Mouse (Mus musculus): ENCODE measurements around the gene Grid1.

Grid1 gene

DNA sequence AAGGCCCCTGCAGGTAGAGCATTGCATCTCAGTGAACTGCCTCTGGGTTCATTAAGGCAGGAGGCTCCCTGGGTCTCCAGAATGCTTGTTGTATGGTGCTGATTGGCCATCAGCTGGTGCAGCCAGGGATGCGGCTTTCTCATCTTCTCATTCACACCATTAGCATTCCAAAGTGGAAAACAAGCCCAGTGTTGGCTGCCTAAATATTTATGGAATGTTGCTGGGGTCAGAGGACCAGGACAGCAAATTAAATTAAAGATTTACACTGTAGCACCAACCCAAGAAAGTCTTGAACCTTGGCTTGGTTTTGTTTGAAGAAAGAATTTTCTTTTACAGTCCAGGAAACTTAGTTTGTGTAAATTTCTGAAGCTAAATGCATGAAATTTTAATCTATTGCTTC lies 97.2 kb downstream of the Grid1 start:
- no peak for DNase-seq (ENCODE audit: low read depth)

GRCm38 (mm10) chr14:34919221-34919620 lies 99.3 kb downstream of the Grid1 start:
- no peak for DNase-seq (ENCODE audit: low read depth)

DNA sequence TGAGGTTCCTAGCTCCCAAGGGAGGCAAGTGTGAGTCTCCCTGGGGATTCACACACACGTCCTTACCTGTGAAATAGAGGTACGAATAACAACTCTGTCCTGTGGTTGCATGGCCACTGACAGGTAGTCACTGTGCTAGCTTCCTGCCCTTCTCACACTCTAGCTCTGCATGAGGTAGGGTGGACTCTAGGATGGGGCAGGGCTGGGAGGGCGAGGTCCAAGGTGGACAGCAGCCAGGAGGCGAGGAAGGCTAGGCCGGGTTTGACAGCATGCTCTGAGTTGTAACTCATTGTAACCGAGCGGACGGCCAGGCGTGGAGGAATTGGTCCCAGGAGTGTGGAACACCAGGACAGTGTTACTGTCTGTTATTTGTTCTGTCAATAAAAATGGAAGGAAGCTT lies 101.4 kb downstream of the Grid1 start:
- DNase-seq (ENCODE audit: low read depth), result no peak

GRCm38 (mm10) chr14:34925021-34925420 lies 105.1 kb downstream of the Grid1 start:
- DNase-seq (ENCODE audit: low read depth), result no peak

- DNase-seq (ENCODE audit: low read depth), result no peak
These were observed 110.3 kb downstream of the Grid1 start for GRCm38 (mm10) chr14:34930040-34930719.

- no peak for DNase-seq (ENCODE audit: low read depth)
These were observed 113.3 kb downstream of the Grid1 start for GRCm38 (mm10) chr14:34933197-34933596.

DNA sequence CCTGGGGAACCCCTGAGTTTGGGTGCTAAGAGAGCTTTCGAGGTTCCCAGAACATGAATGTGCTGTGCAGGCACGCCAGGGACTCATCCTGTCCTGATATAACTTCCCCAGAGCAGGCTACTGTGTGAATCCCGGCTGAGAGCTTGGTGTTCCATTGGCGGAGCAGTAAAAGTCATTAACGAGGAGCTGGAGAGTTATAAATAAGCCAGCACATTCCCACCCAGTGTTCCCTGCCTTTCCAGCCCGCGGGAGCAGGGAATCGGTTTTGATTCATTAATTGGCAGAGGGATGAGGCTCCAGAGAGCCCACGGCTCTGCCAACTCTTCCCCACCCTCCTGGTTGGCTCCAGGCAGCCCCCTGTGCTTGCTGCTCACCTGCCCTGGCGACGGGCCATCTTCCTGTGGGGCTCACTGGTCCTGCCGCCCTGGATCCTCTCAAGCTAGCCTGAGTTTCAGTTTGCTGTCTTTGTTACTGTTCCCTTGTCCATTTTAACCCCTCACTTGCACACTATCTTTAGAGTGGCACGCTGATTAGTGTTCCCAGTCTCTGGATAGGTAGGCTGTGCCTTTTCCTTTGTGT lies 116.4 kb downstream of the Grid1 start:
- no peak for DNase-seq (ENCODE audit: low read depth)

- DNase-seq (ENCODE audit: low read depth), result no peak
These were observed 124.6 kb downstream of the Grid1 start for GRCm38 (mm10) chr14:34944390-34944979.

DNA sequence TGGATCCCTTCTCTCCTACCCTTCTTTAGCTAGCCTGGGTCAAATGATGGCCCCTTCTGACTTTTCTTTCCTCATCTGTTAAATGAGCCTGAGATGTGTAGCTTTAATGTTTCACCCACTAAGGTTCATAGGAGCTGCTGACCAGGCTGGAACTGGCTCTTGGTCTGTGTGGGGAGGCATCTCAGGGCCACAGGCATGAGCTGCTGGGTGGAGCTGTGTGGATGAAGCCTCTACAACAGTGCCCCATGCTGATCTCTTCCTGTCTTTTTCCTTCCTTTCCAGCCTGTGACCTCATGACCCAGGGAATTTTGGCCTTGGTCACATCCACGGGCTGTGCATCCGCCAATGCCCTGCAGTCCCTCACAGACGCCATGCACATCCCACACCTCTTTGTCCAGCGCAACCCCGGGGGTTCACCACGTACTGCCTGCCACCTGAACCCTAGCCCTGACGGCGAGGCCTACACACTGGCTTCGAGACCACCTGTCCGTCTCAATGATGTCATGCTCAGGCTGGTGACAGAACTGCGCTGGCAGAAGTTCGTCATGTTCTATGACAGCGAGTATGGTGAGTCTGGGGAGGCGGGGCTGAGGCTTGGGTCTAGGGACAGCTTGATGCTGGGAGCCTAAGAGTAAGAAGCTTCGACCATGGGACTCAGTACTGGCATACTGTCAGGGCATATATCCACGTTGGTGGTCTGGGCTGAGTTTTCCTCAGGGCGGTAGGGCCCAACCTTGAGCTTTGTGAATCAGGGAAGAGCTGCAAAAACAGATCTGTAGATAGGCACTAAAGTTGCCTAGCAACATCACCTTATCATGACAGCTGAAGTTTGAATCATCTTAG lies 125.8 kb downstream of the Grid1 start:
- no peak for DNase-seq (ENCODE audit: low read depth)

DNA sequence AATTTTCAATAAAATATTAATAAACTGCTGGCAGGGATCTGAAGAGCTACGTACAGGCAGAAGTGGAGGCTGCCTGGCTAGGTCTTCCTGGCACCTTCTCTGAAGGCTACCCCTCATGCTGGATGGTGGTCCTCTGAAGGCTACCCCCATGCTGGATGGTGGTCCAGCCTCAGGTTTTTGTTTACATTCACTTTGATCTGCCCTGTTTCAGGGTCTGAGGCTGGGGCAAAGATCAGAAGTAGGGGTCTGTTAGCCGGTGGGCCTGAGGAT lies 126.3 kb downstream of the Grid1 start:
- DNase-seq (ENCODE audit: low read depth), result no peak

- DNase-seq (ENCODE audit: low read depth), result no peak
These were observed 128.3 kb downstream of the Grid1 start for GRCm38 (mm10) chr14:34948249-34948648.

DNA sequence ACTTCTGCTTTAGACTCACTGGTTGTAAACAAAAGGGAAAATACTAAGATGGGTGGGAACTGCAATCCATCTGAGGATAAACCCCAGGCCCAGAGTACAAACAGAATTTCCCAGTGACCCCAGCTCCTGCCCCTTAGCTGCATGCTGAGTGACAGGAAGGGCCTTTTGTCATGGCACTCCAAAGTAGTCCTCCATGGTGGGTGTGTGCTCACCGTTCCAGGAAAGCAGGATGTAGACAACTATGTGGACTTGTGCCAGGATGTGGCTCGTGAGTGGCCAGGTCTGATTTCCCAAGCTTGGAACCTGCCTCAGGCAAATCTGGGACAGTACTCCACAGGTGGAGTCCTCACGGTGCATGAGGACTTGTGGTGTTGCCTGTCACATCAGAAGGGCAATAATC lies 132.4 kb downstream of the Grid1 start:
- no peak for DNase-seq (ENCODE audit: low read depth)

GRCm38 (mm10) chr14:34953566-34953965 lies 133.7 kb downstream of the Grid1 start:
- no peak for DNase-seq (ENCODE audit: low read depth)

- DNase-seq (ENCODE audit: low read depth), result no peak
These were observed 135.8 kb downstream of the Grid1 start for GRCm38 (mm10) chr14:34955689-34956088.

DNA sequence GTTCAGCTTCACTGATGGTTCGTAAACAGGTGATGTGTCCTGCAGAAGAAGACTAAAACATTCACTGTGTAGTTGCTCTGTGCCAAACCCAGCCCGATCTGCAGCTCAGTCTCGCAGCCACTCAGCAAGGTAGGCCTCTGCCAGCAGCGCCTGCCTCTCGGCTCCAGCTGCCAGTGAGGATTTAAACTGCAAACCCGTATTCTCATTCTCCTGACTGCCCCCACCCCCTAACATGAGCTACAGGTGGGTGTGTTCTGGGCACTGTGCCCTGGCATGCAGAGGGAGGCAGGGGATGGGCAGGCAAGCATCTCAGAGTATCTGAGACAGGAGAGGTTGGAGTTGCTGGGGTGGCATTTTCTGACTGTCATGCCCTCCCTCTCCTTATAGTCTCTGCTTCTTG lies 140.3 kb downstream of the Grid1 start:
- DNase-seq (ENCODE audit: low read depth), result no peak

GRCm38 (mm10) chr14:34963616-34964168 lies 143.8 kb downstream of the Grid1 start:
- DNase-seq (ENCODE audit: low read depth), result no peak

DNA sequence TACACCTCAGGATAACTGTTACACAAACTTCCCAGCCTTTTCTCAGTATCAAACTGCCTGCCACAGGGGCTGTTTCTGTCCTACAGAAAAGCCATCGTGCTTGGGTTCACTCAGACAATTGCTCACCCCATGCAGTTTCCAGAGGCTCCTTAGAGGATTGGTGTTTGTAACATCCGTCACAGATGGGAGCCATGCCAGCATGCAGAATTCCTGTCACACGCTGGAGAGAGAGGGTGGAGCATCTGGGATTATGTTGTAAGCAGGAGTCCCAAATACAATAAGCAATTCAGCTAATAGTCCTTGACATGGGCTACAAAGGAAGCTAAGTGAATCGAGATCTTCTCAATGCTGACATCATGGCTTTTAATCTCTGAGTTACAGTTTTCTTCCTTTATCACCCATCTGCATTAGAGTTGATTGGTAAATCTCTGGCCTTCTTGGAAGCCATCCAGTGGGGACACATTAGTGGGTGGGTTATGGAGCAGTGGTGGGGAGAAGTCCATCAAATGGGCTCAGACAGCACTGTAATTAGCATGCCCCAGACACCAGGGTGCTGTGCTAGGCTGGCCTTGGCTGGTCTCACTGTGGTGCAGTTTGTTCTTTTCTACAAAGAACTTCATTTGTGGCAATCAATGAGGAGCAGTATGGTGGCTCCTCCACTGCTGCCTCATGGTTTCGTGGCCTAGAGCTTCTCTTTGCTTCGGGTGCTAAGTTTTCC lies 149.4 kb downstream of the Grid1 start:
- DNase-seq (ENCODE audit: low read depth), result no peak

DNA sequence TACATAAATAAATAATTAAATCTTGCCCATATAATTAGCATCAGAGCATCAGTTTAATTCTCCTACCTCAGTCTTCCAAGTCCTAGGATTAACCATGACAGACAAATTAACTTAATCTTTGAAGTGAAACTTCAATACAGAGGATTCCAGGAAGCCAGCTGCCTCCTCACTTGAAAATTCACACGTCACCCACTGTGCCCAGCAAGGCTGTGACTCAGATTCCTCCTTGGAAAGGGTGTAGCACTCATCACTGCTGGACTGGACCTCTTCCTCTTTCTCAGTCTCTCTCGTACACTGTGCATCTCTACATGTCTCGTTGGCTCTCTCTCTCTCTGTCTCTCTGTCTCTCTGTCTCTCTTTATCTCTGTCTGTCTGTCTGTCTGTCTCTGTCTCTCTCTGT lies 153.0 kb downstream of the Grid1 start:
- no peak for DNase-seq (ENCODE audit: low read depth)

GRCm38 (mm10) chr14:34980756-34981155 lies 160.8 kb downstream of the Grid1 start:
- DNase-seq (ENCODE audit: low read depth), result no peak

GRCm38 (mm10) chr14:34989131-34989530 lies 169.2 kb downstream of the Grid1 start:
- no peak for DNase-seq (ENCODE audit: low read depth)

DNA sequence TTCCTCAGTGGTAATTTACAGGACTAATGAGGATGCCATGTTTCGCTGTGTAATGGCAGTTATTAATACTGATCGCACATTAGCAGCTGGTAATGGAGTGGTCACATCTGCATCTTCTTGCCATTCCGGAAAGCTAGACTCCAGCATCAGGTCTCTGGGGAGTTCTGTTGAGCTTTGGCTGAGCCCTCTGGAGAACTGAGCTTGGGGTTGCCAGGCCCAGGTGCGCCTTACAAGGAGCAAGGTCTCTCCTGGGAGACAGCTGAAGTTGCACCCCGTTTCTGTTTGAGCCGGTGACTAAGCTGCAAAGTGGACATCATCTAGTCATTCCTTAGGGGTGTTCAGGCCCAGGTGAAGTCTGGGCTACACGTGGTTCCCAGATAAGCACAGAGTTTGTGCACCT lies 186.8 kb downstream of the Grid1 start:
- no peak for DNase-seq (ENCODE audit: low read depth)

- DNase-seq (ENCODE audit: low read depth), result no peak
These were observed 188.8 kb downstream of the Grid1 start for GRCm38 (mm10) chr14:35008674-35009073.
